8 mouse cellular contexts compared by ENCODE assay signal in the genomic region with DNA sequence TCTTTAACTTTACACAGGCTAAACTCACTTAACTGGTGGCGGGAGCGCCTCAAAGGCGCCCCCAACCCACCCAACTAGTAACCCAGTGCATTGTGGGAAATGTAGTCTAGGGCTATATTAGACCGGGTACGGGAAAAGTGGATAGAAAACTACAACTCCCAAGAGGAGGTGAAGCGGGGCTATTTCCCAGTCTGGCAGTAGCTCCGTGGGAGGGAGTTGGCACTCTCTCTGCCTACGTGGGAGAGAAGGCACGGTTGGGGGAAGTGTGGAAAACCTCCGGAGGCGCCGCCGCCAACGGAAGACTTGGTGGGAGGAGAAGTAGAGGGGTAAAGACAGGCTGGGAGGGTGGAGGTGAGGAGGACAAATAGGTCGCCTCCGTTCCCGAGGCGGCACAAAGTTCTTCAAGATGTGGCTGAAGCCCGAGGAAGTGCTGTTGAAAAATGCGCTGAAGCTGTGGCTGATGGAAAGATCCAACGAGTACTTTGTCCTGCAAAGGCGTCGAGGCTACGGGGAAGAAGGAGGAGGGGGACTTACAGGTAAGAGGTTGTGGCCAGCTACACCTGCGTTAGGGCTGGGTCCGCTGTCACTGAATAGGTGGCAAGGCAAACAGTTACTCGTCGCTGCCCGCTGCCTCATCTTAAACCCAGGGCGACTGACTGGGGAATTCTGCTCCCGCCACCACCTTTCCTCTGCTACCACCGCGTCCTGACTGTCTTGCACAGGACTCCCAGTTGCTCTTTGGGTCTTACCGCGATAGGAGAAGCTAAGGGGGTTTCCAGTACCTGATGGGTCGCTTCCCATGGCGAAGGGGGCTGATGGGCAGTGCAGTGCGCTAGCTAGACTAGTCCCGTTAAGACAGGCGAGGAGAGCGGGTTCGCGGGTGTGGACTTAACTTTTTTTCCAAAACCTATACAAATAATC. TPM values are rescaled to one million over a fixed set of nuclear protein-coding genes. Genes with fewer than 3 reads are reported as not detected.
DNase-seq lines count a peak whose midpoint lies in the region; ATAC-seq lines count a peak whose summit lies in the region.

A gene (plus strand): TSS at position 222 of the 921 bp plus-strand sequence.

- 14% methylated on average over 43 of the region's 43 CpGs for WGBS in hindbrain, embryonic 13.5 days

- no peak within 1 kb of the TSS for H3K27ac ChIP-seq in hindbrain, embryonic 13.5 days

- peak within 1 kb of the TSS; percentile 67 for H3K4me2 ChIP-seq in hindbrain, embryonic 13.5 days

- H3K27me3 ChIP-seq in hindbrain, embryonic 13.5 days, result peaks cover 10% of the 10 kb centered on the region

- H3K9ac ChIP-seq in hindbrain, embryonic 13.5 days, result peak within 1 kb of the TSS; percentile 56

- DNase-seq in Muller cell, postnatal 12 days (ENCODE audit: inconsistent ontology term), result peak; percentile 81
- peak; percentile 87 to 88 for DNase-seq in cerebellum, postnatal 10 days
- DNase-seq in frontal cortex, postnatal 14 days (ENCODE audit: low spot score in 2 of 2), result peak; percentile 42 to 47
- peak; percentile 34 to 46 for DNase-seq in layer of hippocampus, postnatal 25 days (ENCODE audit: extremely low spot score in 1 of 2, low spot score in 1 of 2)
- DNase-seq in lung, postnatal 25 days (ENCODE audit: low spot score), result peak; percentile 89
- DNase-seq in retina, embryonic 14.5 days (ENCODE audit: low spot score), result peak; percentile 88
- DNase-seq in thymus, postnatal 4 days, result peak; percentile 56

- H3K36me3 ChIP-seq in hindbrain, embryonic 13.5 days, result no peaks in the 10 kb centered on the region

- ATAC-seq in hindbrain, embryonic 13.5 days (ENCODE audit: low FRiP score), result peak; percentile 100

- H3K4me1 ChIP-seq in hindbrain, embryonic 13.5 days (replicated peaks), result no peaks in the 10 kb centered on the region

- no peaks in the 10 kb centered on the region for H3K9me3 ChIP-seq in hindbrain, embryonic 13.5 days

- peak within 1 kb of the TSS; percentile 48 for H3K4me3 ChIP-seq in hindbrain, embryonic 13.5 days

RNA-seq across cellular contexts. Expression of the gene that starts here (rescaled TPM):
- 0.73 and 0.82 TPM in 2 replicates for polyA plus RNA-seq in hindbrain, embryonic 13.5 days (2015; fragmentation: Nextera tagmentation; extraction: Ambion mirVana)
- total RNA-seq in layer of hippocampus, postnatal 25 days (2021), result 10 to 100 TPM in 1 of 2 experiments, 1 to 10 TPM in 1; 9.5 to 11.2 TPM

Comparison
In these comparisons a context has a peak if more than half of its experiments do, and no peak if none do; other contexts are left out.
1. Peak in ATAC-seq, H3K4me3 ChIP-seq, H3K9ac ChIP-seq and H3K4me2 ChIP-seq in hindbrain, embryonic 13.5 days; RNA of the gene not detected or under 1 TPM.